Mouse (Mus musculus): ENCODE data around the gene Nol7.

DNA sequence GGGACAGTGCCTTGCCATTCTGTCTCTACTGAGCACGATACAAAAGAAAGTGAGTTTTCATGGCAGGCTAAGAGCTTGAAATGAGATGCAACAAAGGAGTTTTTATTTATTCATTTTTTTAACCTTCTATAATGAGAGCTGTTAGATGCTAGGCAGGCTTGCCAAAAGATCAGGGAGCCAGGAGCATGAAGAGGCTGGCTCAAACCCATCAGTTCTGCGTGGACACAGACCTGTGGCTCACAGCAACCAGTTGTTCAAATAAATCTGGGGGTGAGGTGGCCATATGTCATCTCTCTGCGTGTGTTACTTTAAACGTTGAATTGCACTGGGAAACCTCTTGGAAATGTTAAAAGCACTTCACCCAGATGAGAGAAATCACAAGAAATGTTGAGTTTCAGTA is 44.8 kb upstream of the Nol7 start:
- no peak for TF ChIP-seq CTCF (IDR thresholded peaks at IDR 0.05; ENCODE audit: low read depth)
- no peak for TF ChIP-seq EP300 (IDR thresholded peaks at IDR 0.05; ENCODE audit: low read depth)
